Mouse (Mus musculus): ENCODE data around the gene Pkig. TPM values are rescaled to one million over a fixed set of nuclear protein-coding genes. Genes with fewer than 3 reads are reported as not detected.

Gene Pkig
- polyA plus RNA-seq, 1 experiment from 2014 or later: 84.9 TPM

DNA sequence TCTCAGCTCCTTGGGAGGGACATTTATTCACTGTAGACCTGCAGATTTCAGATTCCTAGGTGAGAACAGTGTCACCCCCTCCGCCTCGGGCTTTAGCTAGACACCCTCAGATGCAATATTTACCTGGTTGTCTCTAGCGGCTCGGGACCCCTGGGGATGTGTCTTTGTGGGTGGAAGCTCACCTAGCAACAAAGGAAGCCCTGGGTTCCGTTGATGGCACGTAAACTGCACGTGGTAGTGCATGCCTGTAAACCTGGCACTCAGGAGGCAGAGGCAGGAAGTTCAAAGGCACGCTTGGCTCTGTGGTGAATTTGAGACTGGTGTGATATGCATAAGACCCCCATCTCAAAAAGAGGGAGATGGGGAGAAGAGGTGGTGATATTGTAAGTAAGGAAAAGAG, 112.5 kb downstream of the Pkig start:
- TF ChIP-seq CTCF (IDR thresholded peaks at IDR 0.05; ENCODE audit: low read depth) (no peak), EP300 (IDR thresholded peaks at IDR 0.05; ENCODE audit: low read depth) (no peak)
- Histone ChIP-seq H3K9me3 (ENCODE audit: low read length) (no peaks in the 10 kb centered on the region), H3K4me3 (ENCODE audit: low read depth, low read length) (no peak overlapping the region), H3K9ac (replicated peaks) (no peak overlapping the region), H3K27me3 (ENCODE audit: insufficient read depth, low read length) (no peaks in the 10 kb centered on the region), H3K27ac (ENCODE audit: low read depth) (no peak overlapping the region), H3K4me2 (ENCODE audit: low read depth, low read length) (no peak overlapping the region), H3K36me3 (replicated peaks; ENCODE audit: insufficient read depth, low read length) (no peaks in the 10 kb centered on the region), H3K4me1 (ENCODE audit: insufficient read depth) (no peaks in the 10 kb centered on the region)
- 71% methylated on average over 8 of the region's 8 CpGs for WGBS (ENCODE audit: insufficient replicate concordance)
- no peak for ATAC-seq
- no peak for DNase-seq

Other genes with a start within 250 kb of the Pkig start
- gene Oser1, start 233.7 kb upstream of the Pkig start, polyA plus RNA-seq (2015; fragmentation: Nextera tagmentation; extraction: Ambion mirVana): 42.6 and 50.4 TPM in 2 replicates
- not detected in 2 replicates for gene Gdap1l1, start 219.9 kb upstream of the Pkig start, polyA plus RNA-seq (2015; fragmentation: Nextera tagmentation; extraction: Ambion mirVana)
- gene Fitm2, start 185.8 kb upstream of the Pkig start, polyA plus RNA-seq (2015; fragmentation: Nextera tagmentation; extraction: Ambion mirVana): 15.1 and 16.9 TPM in 2 replicates
- gene R3hdml, start 166.1 kb upstream of the Pkig start, polyA plus RNA-seq (2015; fragmentation: Nextera tagmentation; extraction: Ambion mirVana): not detected in 2 replicates
- 25.1 and 27.5 TPM in 2 replicates for gene Hnf4a, start 151.6 kb upstream of the Pkig start, polyA plus RNA-seq (2015; fragmentation: Nextera tagmentation; extraction: Ambion mirVana)
- gene Ttpal, start 56.1 kb upstream of the Pkig start, polyA plus RNA-seq (2015; fragmentation: Nextera tagmentation; extraction: Ambion mirVana): 6.7 and 9.5 TPM in 2 replicates
- gene Serinc3, start 13.3 kb upstream of the Pkig start, polyA plus RNA-seq (2015; fragmentation: Nextera tagmentation; extraction: Ambion mirVana): 79.9 and 92.7 TPM in 2 replicates
- 2.7 TPM in 2 replicates for gene Ada, start 91.9 kb downstream of the Pkig start, polyA plus RNA-seq (2015; fragmentation: Nextera tagmentation; extraction: Ambion mirVana)
- 0.06 TPM in 1 of 2 replicates, not detected in the other for gene Ccn5, start 162.5 kb downstream of the Pkig start, polyA plus RNA-seq (2015; fragmentation: Nextera tagmentation; extraction: Ambion mirVana)
- not detected in 2 replicates for gene Kcnk15, start 195.3 kb downstream of the Pkig start, polyA plus RNA-seq (2015; fragmentation: Nextera tagmentation; extraction: Ambion mirVana)

All from liver, postnatal 0 days (tissue).